Mouse (Mus musculus) Patski (cell line): ENCODE results near the gene Dnah14. TPM values are rescaled to one million over a fixed set of nuclear protein-coding genes. Genes with fewer than 3 reads are reported as not detected.

Source experiments
- ATAC-seq: fragments of 100-300 bp; one replicate; pipeline ENCODE4 v1.8.0; 2021
- CTCF ChIA-PET: fragments of 350-600 bp; sonication (Branson Sonifier 250); formaldehyde crosslinking; loops from one replicate; lab custom pipeline; 2022; ENCODE audit warnings: inconsistent platforms; lab: Charles Lee
- POLR2A ChIA-PET: fragments of 350-600 bp; sonication (Branson Sonifier 250); formaldehyde crosslinking; loops from one replicate; lab custom pipeline; 2022; ENCODE audit warnings: antibody characterized with exemption, inconsistent platforms; lab: Charles Lee
- DNase-seq: peaks from one replicate; pipeline ENCODE4 v3.0.0-alpha.2; 2011; ENCODE audit warnings: low read depth, low spot score
- H3K27me3 ChIP-seq: fragments of 371-371 bp; one replicate; pipeline ENCODE4 v1.5.1; 2021
- CTCF ChIP-seq: fragments of 100-300 bp; IDR thresholded peaks from one replicate; pipeline ENCODE4 v1.5.1; 2021
- in situ Hi-C: fragments of 300-500 bp; cut with MboI; formaldehyde crosslinking; loops from 3 replicates; pipeline ENCODE4 v1.11.1; 2018; ENCODE audit warnings: low pct_unique_long_range_greater_than_20kb, mixed read lengths
- polyA plus RNA-seq: library from polyadenylated mRNA; unstranded; gene quantifications from one replicate; pipeline ENCODE4 v1.2.3, GENCODE M21; 2021

Gene Dnah14
- polyA plus RNA-seq, 1 experiment from 2014 or later: 0.40 TPM

DNA sequence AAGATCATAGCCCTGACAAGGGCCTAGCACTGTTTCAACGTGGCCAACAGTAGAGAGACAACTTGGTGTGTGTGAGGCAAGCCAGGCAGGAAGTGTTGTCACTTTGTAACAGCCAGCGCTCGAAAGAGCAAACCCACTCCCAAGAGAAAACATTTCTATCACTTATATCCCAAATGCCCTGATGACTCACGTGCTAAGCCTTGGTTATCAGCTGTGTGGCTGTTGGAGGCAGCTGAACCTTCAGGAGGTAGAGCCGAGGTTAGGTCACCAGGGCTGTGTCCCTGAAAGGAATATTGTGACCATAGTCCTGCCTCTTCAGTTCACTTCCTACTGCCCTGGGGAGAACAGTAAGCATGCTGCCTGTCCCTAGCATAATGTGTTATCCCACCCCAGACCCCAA, 25.5 kb upstream of the Dnah14 start:
- no peaks in the 10 kb centered on the region for H3K27me3 ChIP-seq
- ATAC-seq: no peak
- DNase-seq: no peak
- TF ChIP-seq CTCF: no peak
- in situ Hi-C loops: no loop called here
- CTCF ChIA-PET: interaction anchor here (1.4 kb wide), 1 partner anchor 276 kb away, joined by 3 read pairs; no protein-coding TSS in a partner anchor
- POLR2A ChIA-PET: no interaction called here

DNA sequence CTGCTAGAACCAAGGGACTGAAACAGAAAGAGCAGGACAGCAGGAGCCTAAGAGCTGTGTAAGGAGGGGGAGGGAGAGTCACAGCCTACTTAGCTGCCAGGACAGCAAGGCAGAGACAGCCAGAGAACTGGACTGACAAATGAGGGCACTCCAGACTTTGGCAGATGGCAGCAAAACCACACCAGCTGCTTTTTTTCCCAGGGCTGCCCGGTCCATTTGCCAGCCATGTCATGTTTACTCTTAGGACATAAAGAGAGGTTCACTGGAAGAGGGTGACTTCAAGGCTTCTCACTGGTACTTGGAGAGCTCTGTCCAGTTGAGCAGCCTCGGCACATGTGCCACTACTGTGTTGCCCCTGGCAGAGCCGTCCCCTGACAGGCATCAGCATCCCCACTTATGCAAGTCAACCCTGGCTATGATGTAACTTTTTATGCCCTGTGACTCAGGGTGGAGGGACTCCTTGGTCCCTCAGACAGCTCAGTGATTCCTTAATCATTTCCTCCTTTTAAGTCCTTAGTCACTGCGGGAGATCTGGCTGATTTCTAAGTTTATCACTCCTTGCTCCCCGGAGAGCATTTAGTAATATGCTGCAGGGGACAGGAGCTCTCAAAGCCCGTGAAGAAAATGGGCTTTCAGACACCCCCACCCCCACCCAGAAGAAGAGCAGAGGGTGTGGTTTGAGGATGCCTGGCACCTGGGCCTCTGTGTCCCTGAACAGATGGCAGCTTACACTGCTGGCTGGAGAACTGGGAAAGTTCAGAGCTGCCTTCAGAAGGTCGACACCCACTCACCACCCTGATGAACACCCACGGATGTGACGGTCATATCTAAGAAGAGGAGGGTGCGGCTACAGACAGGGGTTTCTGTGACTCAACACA, 23.6 kb upstream of the Dnah14 start:
- no peaks in the 10 kb centered on the region for H3K27me3 ChIP-seq
- ChIA-PET POLR2A (no interaction called here), CTCF (interaction anchor here (0.8 to 1.7 kb wide), 6 partner anchors 9 to 280 kb away, joined by 3 to 8 read pairs (median 4); no protein-coding TSS in a partner anchor)
- DNase-seq (peak; percentile 75), ATAC-seq (peak; percentile 84)
- in situ Hi-C loops: no loop called here
- no peak for TF ChIP-seq CTCF

DNA sequence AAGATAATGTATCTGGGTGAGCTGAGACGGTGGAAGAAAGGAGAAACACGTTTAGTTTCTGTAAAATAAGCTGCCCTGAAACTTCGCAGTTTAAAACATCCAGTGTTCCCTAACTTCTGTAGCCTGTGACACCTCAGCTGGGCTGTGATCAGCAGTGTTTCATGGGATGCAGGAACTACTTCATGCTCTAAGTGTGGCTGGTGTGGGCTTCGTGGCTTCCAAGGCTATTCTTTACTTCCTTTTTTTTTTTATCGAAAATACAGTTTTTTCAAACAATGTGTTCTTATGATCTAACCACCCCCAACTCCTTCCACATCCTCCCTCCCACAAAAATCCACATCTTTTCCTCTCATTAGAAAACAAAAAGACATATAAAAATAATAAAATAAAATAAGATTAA, 20.9 kb upstream of the Dnah14 start:
- ATAC-seq (no peak), DNase-seq (no peak)
- H3K27me3 ChIP-seq: no peaks in the 10 kb centered on the region
- POLR2A ChIA-PET: no interaction called here
- in situ Hi-C loops: no loop called here
- CTCF ChIA-PET: no interaction called here
- TF ChIP-seq CTCF: no peak

DNA sequence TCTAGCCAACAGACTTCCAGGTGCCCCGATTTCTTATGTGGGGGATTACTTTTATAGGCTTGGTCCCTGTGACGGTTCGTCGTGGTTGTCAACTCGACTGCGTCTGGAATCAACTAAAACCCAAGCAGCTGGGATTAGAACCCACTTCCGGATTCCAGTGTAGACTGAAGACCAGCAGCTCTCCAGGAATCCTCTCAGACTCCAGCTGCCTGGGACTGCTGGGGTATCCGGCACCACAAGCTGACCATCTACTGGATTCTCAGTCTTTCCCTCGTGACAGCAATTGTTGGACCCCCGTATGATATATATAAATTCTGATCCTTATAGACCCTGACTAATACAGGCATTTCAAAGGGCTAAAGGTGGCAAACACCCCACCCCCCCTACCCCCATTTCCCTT, 16.7 kb upstream of the Dnah14 start:
- DNase-seq: no peak
- TF ChIP-seq CTCF: no peak
- in situ Hi-C loops: no loop called here
- ChIA-PET POLR2A (no interaction called here), CTCF (no interaction called here)
- H3K27me3 ChIP-seq: peaks cover 6% of the 10 kb centered on the region
- ATAC-seq: no peak

DNA sequence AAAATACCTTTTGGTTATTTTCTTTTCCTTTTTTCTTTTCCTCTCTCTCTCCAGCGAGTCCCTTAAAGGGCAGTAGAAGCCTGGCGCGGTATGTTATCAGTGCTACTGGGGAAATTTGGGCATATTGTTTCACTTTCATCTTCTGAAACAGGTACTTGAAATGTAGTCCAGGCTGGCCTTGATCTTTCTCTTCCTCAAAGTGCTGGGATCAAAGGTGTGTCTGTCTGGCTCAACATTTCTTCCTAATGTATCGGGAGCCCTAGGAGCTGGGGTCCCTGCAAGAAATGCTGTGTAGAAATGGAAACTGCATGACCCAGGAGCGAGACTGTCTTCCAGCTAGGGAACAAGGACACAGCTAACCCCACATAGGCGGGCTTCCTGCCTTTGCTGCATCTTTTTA, 16.0 kb upstream of the Dnah14 start:
- ChIA-PET POLR2A (no interaction called here), CTCF (no interaction called here)
- H3K27me3 ChIP-seq: peaks cover 6% of the 10 kb centered on the region
- ATAC-seq (no peak), DNase-seq (no peak)
- in situ Hi-C loops: no loop called here
- no peak for TF ChIP-seq CTCF

DNA sequence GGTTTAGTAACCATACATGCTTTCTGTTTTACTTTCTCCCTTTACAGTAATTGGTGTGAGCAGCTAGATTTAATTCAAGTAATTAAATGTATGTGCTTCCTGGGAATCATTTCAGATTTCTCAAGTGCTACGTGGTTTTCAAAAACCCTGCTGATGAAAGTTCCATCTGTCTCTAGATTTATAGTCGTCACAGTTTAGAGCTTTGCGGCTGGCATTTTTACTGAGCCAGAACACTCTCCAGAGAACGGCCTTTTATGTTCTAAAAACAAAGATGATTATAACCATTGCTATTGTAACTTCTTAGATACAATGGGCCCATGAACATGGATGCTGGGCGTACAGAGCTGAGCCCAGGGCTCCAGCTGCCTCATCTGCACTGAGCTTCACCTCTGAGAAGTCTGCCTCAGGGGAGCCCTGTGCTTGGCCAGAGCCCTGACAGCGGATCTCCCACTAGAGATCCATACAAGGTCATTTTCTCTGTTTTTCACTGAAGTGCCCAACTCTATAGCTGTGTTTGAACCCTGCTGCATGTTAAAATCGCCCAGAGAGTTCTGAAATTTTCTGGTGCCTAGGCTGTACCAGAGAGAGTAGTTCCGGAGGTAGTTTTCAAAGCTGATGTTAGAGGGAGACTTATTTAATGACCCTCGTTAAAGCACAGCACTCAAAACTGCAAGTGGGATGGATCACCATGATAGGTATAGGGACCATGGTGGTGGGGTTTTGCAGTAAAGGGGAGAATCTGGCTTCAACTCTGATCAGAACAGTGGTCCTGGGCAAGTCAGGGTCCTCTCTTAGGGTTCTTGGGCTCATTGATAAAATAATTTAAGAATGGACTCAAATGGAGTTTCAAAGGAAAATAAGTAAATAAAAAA, 15.2 kb upstream of the Dnah14 start:
- no peak for ATAC-seq
- ChIA-PET CTCF (no interaction called here), POLR2A (no interaction called here)
- TF ChIP-seq CTCF: no peak
- H3K27me3 ChIP-seq: peaks cover 10% of the 10 kb centered on the region
- DNase-seq: no peak
- in situ Hi-C loops: no loop called here

DNA sequence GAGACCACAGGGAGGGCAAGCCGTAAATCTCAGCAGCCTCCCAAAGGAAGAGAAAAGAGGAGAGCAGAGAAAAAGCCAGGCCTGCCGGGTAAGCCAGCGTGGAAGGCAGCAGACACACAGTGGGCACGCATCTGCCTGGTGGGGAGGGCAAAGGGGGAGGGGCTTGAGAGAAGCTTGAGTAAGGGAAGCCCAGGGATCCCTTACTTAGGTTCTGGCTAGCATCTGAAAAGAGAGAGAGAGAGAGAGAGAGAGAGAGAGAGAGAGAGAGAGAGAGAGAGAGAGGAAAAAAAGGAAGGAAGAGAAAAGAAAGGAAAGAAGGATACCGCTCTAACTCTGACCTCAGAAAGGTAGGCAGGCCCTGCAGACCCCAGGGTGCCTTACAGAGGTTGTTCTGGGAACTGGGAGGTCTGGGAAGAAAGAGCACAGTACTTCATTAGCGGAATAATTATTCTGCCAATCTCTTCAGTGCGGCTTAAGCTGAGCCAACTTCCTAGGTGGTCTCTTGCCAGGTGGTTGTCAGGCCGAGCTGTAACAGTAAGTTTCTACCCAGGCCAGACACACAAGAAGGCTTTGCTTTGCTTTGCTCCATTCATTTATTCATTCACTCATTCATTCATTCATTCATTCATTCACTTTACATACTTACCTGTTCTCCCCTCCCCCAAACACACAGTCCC, 14.5 kb upstream of the Dnah14 start:
- no peak for DNase-seq
- POLR2A ChIA-PET: no interaction called here
- in situ Hi-C loops: no loop called here

DNA sequence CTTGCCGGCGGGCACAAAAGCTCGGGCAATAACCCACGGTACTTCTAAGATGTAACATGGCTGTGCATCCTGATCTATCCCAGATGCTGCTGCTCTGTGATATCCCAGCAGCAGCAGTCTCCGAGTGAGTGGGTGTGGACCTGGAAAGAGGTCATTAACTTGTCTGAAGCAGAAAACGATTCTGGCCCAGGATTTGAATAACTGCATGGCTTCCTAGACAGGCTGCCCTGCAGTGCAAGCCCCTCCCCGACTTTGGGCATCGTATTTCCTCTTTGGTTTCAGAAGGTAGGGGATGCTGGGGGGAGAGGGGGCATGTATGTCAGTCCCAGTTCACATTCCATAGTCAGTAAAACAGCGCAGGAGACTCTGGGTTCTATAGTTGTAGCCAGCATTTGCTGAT, 6.9 kb upstream of the Dnah14 start:
- no peak for ATAC-seq
- CTCF ChIA-PET: no interaction called here
- in situ Hi-C loops: no loop called here
- POLR2A ChIA-PET: no interaction called here
- TF ChIP-seq CTCF: no peak
- DNase-seq: no peak
- H3K27me3 ChIP-seq: peaks cover 32% of the 10 kb centered on the region

More for the DNA sequence above, 14.5 kb upstream of the Dnah14 start:
- ATAC-seq: no peak
- H3K27me3 ChIP-seq: peaks cover 13% of the 10 kb centered on the region
- CTCF ChIA-PET: no interaction called here
- TF ChIP-seq CTCF: no peak

DNA sequence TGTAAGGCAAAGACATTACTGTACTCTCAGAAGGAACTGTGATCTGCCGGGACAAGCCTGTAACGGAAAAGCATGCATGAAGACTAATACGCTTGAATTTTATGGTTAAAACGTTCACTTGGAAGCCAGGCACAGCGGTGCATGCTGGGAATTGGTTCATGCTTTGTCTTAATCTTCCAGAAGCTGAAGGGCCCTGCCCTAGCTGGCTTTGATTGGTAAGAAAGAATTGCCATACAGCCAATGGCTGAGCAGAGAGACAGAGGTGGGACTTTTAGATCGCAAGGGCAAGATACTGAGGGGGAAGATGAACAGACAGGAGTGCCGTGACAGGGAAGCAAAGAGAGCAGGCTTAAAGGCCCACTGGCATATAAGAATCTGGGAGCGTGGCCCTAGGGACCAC, 6.8 kb downstream of the Dnah14 start:
- ATAC-seq (no peak), DNase-seq (no peak)

DNA sequence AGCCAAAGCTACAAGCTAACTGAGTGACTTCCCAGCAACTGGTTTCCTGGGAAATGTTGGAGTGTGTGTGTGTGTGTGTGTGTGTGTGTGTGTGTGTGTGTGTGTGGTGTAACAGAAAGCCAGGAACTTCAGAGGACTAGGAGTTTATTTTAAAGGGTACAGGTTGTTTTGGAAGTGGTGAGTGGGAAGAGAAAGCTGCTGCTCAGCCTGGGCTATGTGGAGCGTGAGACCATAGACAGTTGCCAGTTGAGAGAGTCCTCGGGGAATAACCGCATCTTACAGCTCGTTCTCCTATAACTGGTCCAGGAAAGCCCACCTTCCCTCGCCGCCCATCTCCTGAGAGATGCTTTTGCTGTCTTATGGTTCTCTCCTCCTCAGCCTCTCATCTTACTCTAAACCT, 12.8 kb downstream of the Dnah14 start:
- POLR2A ChIA-PET: no interaction called here
- TF ChIP-seq CTCF: no peak
- no peak for DNase-seq
- peaks cover 64% of the 10 kb centered on the region for H3K27me3 ChIP-seq
- ATAC-seq: no peak
- in situ Hi-C loops: no loop called here
- CTCF ChIA-PET: no interaction called here

More for the DNA sequence above, 6.8 kb downstream of the Dnah14 start:
- no peak for TF ChIP-seq CTCF
- POLR2A ChIA-PET: interaction anchor here (0.5 to 1.3 kb wide), 2 partner anchors 7 to 11 kb away, joined by 3 read pairs; no protein-coding TSS in a partner anchor
- CTCF ChIA-PET: interaction anchor here (1.0 kb wide), 1 partner anchor 46 kb away, joined by 3 read pairs; no protein-coding TSS in a partner anchor
- in situ Hi-C loops: no loop called here
- peaks cover 68% of the 10 kb centered on the region for H3K27me3 ChIP-seq
